Mouse (Mus musculus) olfactory bulb, adult 2 months (tissue): ENCODE results near the gene Cmya5.

Experiments
- CTCF ChIP-seq: fragments of 200-500 bp; IDR thresholded peaks from 2 replicates; pipeline ENCODE4 v1.5.1; 2012; ENCODE audit warnings: low read depth, mild to moderate bottlenecking, low read length, moderate library complexity; ENCODE audit not compliant: insufficient read depth
- POLR2A ChIP-seq: fragments of 200-500 bp; IDR thresholded peaks from 2 replicates; pipeline ENCODE4 v1.6.1; 2012; ENCODE audit warnings: mild to moderate bottlenecking, low read depth, low read length, moderate library complexity; ENCODE audit not compliant: insufficient read depth

DNA sequence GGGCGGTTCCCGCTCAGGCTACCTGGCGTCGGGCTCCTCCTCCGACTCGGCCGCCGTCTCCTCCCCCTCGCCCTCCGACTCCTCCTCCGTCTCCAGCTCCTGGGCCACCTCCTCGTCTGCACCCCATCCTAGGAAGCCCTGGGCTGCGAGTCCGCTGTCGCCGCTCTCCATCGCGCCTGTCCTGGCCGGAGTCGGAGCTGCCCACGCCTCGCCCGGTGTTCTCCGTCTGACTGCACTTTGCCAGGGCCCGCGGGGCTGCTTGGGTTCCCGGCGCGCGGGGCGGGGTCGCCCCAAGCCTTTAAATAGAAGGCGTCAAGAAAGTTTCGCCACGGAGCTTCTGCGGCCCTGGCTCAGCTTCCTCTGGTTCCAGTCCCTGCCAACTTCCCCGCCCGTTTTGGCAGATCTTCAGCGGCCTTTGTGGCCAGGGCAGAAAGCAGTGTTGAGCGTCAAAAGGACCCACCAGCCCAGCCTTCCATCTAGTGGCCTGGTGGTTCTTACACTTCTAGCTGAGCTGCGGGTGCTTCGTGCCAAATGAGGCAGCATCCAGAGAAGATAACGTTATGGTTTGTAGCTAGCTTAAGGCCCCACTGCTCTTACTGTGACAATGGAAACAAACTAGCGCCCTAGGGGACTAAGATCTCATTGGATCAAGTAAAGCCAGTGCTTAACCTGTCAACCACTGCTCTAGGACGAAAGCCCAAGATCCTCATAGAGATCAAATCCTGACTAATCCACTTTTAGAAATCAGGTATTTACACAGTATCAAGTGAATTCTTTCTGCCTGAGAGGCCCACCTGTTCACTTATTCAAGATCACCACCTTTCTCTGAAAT, at the start of gene Cmya5:
- 0 out of 2 replicates have a peak, but pooled peaks have one; percentile 21 for TF ChIP-seq CTCF
- 0 out of 2 replicates have a peak, but pooled peaks have one; percentile 27 for TF ChIP-seq POLR2A
